Mouse (Mus musculus): Measurements from ENCODE around the gene Adcy7.

Gene Adcy7

GRCm38 (mm10) chr8:88299907-88300603, 27.9 kb downstream of the Adcy7 start:
- no peak for DNase-seq (ENCODE audit: low read depth, low spot score)

GRCm38 (mm10) chr8:88301589-88302437, 29.6 kb downstream of the Adcy7 start:
- no peak for DNase-seq (ENCODE audit: low read depth, low spot score)

- no peak for DNase-seq (ENCODE audit: low read depth, low spot score)
Observed at GRCm38 (mm10) chr8:88305814-88306213, 33.6 kb downstream of the Adcy7 start.

GRCm38 (mm10) chr8:88306511-88306910, 34.3 kb downstream of the Adcy7 start:
- no peak for DNase-seq (ENCODE audit: low read depth, low spot score)

- no peak for DNase-seq (ENCODE audit: low read depth, low spot score)
Observed at GRCm38 (mm10) chr8:88307736-88308135, 35.5 kb downstream of the Adcy7 start.

- DNase-seq (ENCODE audit: low read depth, low spot score) = no peak
Observed at GRCm38 (mm10) chr8:88309274-88309873, 37.2 kb downstream of the Adcy7 start.

- DNase-seq (ENCODE audit: low read depth, low spot score) = no peak
Observed at GRCm38 (mm10) chr8:88309881-88310280, 37.7 kb downstream of the Adcy7 start.

GRCm38 (mm10) chr8:88310286-88310685, 38.1 kb downstream of the Adcy7 start:
- no peak for DNase-seq (ENCODE audit: low read depth, low spot score)

GRCm38 (mm10) chr8:88312966-88313365, 40.8 kb downstream of the Adcy7 start:
- no peak for DNase-seq (ENCODE audit: low read depth, low spot score)

GRCm38 (mm10) chr8:88313991-88314390, 41.8 kb downstream of the Adcy7 start:
- no peak for DNase-seq (ENCODE audit: low read depth, low spot score)

- no peak for DNase-seq (ENCODE audit: low read depth, low spot score)
Observed at GRCm38 (mm10) chr8:88315302-88315701, 43.1 kb downstream of the Adcy7 start.

GRCm38 (mm10) chr8:88316139-88316931, 44.1 kb downstream of the Adcy7 start:
- DNase-seq (ENCODE audit: low read depth, low spot score) = no peak

GRCm38 (mm10) chr8:88317341-88317740, 45.1 kb downstream of the Adcy7 start:
- no peak for DNase-seq (ENCODE audit: low read depth, low spot score)

GRCm38 (mm10) chr8:88318151-88318550, 45.9 kb downstream of the Adcy7 start:
- DNase-seq (ENCODE audit: low read depth, low spot score) = no peak

- no peak for DNase-seq (ENCODE audit: low read depth, low spot score)
Observed at GRCm38 (mm10) chr8:88320134-88320533, 47.9 kb downstream of the Adcy7 start.

- DNase-seq (ENCODE audit: low read depth, low spot score) = no peak
Observed at GRCm38 (mm10) chr8:88321387-88321786, 49.2 kb downstream of the Adcy7 start.

- DNase-seq (ENCODE audit: low read depth, low spot score) = no peak
Observed at GRCm38 (mm10) chr8:88323523-88323922, 51.3 kb downstream of the Adcy7 start.

GRCm38 (mm10) chr8:88324760-88325159, 52.6 kb downstream of the Adcy7 start:
- DNase-seq (ENCODE audit: low read depth, low spot score) = no peak

GRCm38 (mm10) chr8:88325251-88325650, 53.0 kb downstream of the Adcy7 start:
- DNase-seq (ENCODE audit: low read depth, low spot score) = no peak

- no peak for DNase-seq (ENCODE audit: low read depth, low spot score)
Observed at GRCm38 (mm10) chr8:88325795-88326194, 53.6 kb downstream of the Adcy7 start.

GRCm38 (mm10) chr8:88326328-88326727, 54.1 kb downstream of the Adcy7 start:
- no peak for DNase-seq (ENCODE audit: low read depth, low spot score)

GRCm38 (mm10) chr8:88328689-88329088, 56.5 kb downstream of the Adcy7 start:
- DNase-seq (ENCODE audit: low read depth, low spot score) = no peak
